Mouse (Mus musculus) liver, embryonic 14.5 days (tissue): ENCODE results near the gene Plxna3.

Experiments used
- CTCF ChIP-seq: IDR thresholded peaks from 2 replicates; pipeline ENCODE4 v1.5.1; 2016; ENCODE audit warnings: antibody characterized with exemption, low read depth, control low read depth
- EP300 ChIP-seq: IDR thresholded peaks from 2 replicates; pipeline ENCODE4 v1.6.1; 2016; ENCODE audit warnings: antibody characterized with exemption, low read depth

- TF ChIP-seq CTCF (no peak), EP300 (no peak)
Observed at GRCm38 (mm10) chrX:74328725-74329161, at the start of gene Plxna3.
